Mouse (Mus musculus) cerebellum, postnatal 14 days (tissue): ENCODE data around the gene Vpreb3.
A peak's percentile ranks its signal among the peaks of the same experiment; 100 is the strongest.

Source experiments
- DNase-seq, 2 experiments: peaks; one replicate each; pipeline ENCODE4 v3.0.0; 2021; ENCODE audit warnings: mixed read lengths in 2 of 2

The Vpreb3 gene

GRCm38 (mm10) chr10:75942736-75943477, at the start of gene Vpreb3:
TSS of gene Vpreb3 (plus strand) at chr10:75943057.
- DNase-seq, result no peak

- peak; percentile 96 to 97 for DNase-seq
Observed at GRCm38 (mm10) chr10:75893089-75893750, 49.6 kb upstream of the Vpreb3 start, which contains the start of gene Derl3. TSS of gene Derl3 (plus strand) at chr10:75893413.

GRCm38 (mm10) chr10:75894601-75895000, 48.3 kb upstream of the Vpreb3 start:
- DNase-seq, result no peak

- no peak for DNase-seq
Observed at GRCm38 (mm10) chr10:75895730-75896129, 47.1 kb upstream of the Vpreb3 start.

GRCm38 (mm10) chr10:75896208-75896607, 46.6 kb upstream of the Vpreb3 start:
- DNase-seq, result no peak

- DNase-seq, result peak; percentile 86 to 93
Observed at GRCm38 (mm10) chr10:75897373-75897772, 45.5 kb upstream of the Vpreb3 start.

GRCm38 (mm10) chr10:75898039-75898564, 44.8 kb upstream of the Vpreb3 start:
- no peak for DNase-seq

GRCm38 (mm10) chr10:75898846-75899245, 44.0 kb upstream of the Vpreb3 start:
- no peak for DNase-seq

- no peak for DNase-seq
Observed at GRCm38 (mm10) chr10:75904391-75904790, 38.5 kb upstream of the Vpreb3 start.

GRCm38 (mm10) chr10:75906882-75907281, 36.0 kb upstream of the Vpreb3 start:
- no peak for DNase-seq

GRCm38 (mm10) chr10:75910698-75911097, 32.2 kb upstream of the Vpreb3 start:
- DNase-seq, result no peak

GRCm38 (mm10) chr10:75913013-75913589, 29.8 kb upstream of the Vpreb3 start:
- DNase-seq, result no peak

GRCm38 (mm10) chr10:75915557-75915956, 27.3 kb upstream of the Vpreb3 start:
- DNase-seq, result no peak

GRCm38 (mm10) chr10:75916840-75917239, 26.0 kb upstream of the Vpreb3 start:
- no peak for DNase-seq

- DNase-seq, result no peak
Observed at GRCm38 (mm10) chr10:75919026-75919425, 23.8 kb upstream of the Vpreb3 start.

- DNase-seq, result peak; percentile 97 to 98
Observed at GRCm38 (mm10) chr10:75921026-75921725, 21.7 kb upstream of the Vpreb3 start, which contains the start of gene Smarcb1. TSS of gene Smarcb1 (minus strand) at chr10:75921617.

- peak; percentile 68 to 74 for DNase-seq
Observed at GRCm38 (mm10) chr10:75921726-75922560, 20.9 kb upstream of the Vpreb3 start.

- no peak for DNase-seq
Observed at GRCm38 (mm10) chr10:75924324-75924723, 18.5 kb upstream of the Vpreb3 start.

- no peak for DNase-seq
Observed at GRCm38 (mm10) chr10:75926396-75926795, 16.5 kb upstream of the Vpreb3 start.

GRCm38 (mm10) chr10:75930304-75930703, 12.6 kb upstream of the Vpreb3 start:
- no peak for DNase-seq

- no peak for DNase-seq
Observed at GRCm38 (mm10) chr10:75931311-75931710, 11.5 kb upstream of the Vpreb3 start.
